ENCODE assay signal across 19 mouse cellular contexts in genomic region chr11:112924577-112924976, GRCm38 (mm10).
DNase-seq lines count a peak whose midpoint lies in the region; ATAC-seq lines count a peak whose summit lies in the region.
"Had no signal": no experiment of that assay in that cellular context is flagged by ENCODE, and none has a peak within 500 bp of the region (broad histone marks: within the 10 kb centered on the region; RNA-seq: fewer than 3 reads in every experiment).

No protein-coding gene starts in this region.

- H3K9ac ChIP-seq in forebrain, embryonic 14.5 days (ENCODE audit: low read length): no peak overlapping the region
- H3K9ac ChIP-seq in forebrain, embryonic 15.5 days (replicated peaks): no peak overlapping the region
- H3K9ac ChIP-seq: embryonic facial prominence, embryonic 12.5 days; heart, embryonic 15.5 days; hindbrain, embryonic 13.5 days; intestine, embryonic 15.5 days had no signal

- DNase-seq in forebrain, embryonic 14.5 days (ENCODE audit: low spot score): no peak
- DNase-seq in embryonic facial prominence, embryonic 10.5 days (ENCODE audit: low spot score): no peak
- no peak for DNase-seq in limb, embryonic 10.5 days (ENCODE audit: low spot score)
- DNase-seq in cerebellum, adult 18-20 months: no peak
- DNase-seq in left cerebral cortex, adult 9 months (ENCODE audit: low spot score in 2 of 2): no peak
- DNase-seq: adrenal gland, adult 2 months; adrenal gland, postnatal 25 days; cerebellum, adult 8-10 months; gastrocnemius, adult 2 months; gastrocnemius, postnatal 36 days; heart, adult 18-20 months; heart, postnatal 14 days had no signal

- no peak overlapping the region for H3K27ac ChIP-seq in forebrain, embryonic 14.5 days (ENCODE audit: low read depth, low read length)
- H3K27ac ChIP-seq in forebrain, embryonic 15.5 days (replicated peaks): no peak overlapping the region
- 0 out of 2 replicates have a peak overlapping the region, but pooled peaks have one; percentile 14 for H3K27ac ChIP-seq in embryonic facial prominence, embryonic 10.5 days (replicated peaks)
- peak overlapping the region; percentile 66 for H3K27ac ChIP-seq in limb, embryonic 10.5 days
- H3K27ac ChIP-seq: embryonic facial prominence, embryonic 12.5 days; gastrocnemius, adult 2 months; heart, embryonic 10.5 days; heart, embryonic 15.5 days; hindbrain, embryonic 13.5 days; intestine, embryonic 15.5 days had no signal

- H3K9me3 ChIP-seq in forebrain, embryonic 14.5 days (replicated peaks; ENCODE audit: control insufficient read depth, low read length): no peaks in the 10 kb centered on the region
- H3K9me3 ChIP-seq in forebrain, embryonic 15.5 days: no peaks in the 10 kb centered on the region
- peaks cover 3% of the 10 kb centered on the region; the same call in 1 of the 2 replicates for H3K9me3 ChIP-seq in embryonic facial prominence, embryonic 10.5 days
- H3K9me3 ChIP-seq in limb, embryonic 10.5 days (replicated peaks): no peaks in the 10 kb centered on the region
- H3K9me3 ChIP-seq: embryonic facial prominence, embryonic 12.5 days; heart, embryonic 10.5 days; heart, embryonic 15.5 days; hindbrain, embryonic 13.5 days; intestine, embryonic 15.5 days had no signal

- peaks cover 6% of the 10 kb centered on the region; the same call in 1 of the 2 replicates for H3K4me1 ChIP-seq in forebrain, embryonic 14.5 days (ENCODE audit: control insufficient read depth, insufficient read depth, low read length)
- peaks cover 21% of the 10 kb centered on the region for H3K4me1 ChIP-seq in forebrain, embryonic 15.5 days
- H3K4me1 ChIP-seq in embryonic facial prominence, embryonic 10.5 days: peaks cover 14% of the 10 kb centered on the region
- peaks cover 14% of the 10 kb centered on the region for H3K4me1 ChIP-seq in limb, embryonic 10.5 days
- H3K4me1 ChIP-seq: heart, embryonic 10.5 days; heart, embryonic 15.5 days had no signal

- no peak overlapping the region for H3K4me3 ChIP-seq in forebrain, embryonic 14.5 days (ENCODE audit: low read depth, low read length)
- H3K4me3 ChIP-seq in forebrain, embryonic 15.5 days: no peak overlapping the region
- H3K4me3 ChIP-seq in embryonic facial prominence, embryonic 10.5 days: no peak overlapping the region
- H3K4me3 ChIP-seq in limb, embryonic 10.5 days: no peak overlapping the region
- H3K4me3 ChIP-seq: embryonic facial prominence, embryonic 12.5 days; gastrocnemius, adult 2 months; heart, embryonic 10.5 days; heart, embryonic 15.5 days; hindbrain, embryonic 13.5 days; intestine, embryonic 15.5 days had no signal

- peak overlapping the region; percentile 8; the same call in 1 of the 2 replicates for H3K4me2 ChIP-seq in forebrain, embryonic 14.5 days (ENCODE audit: low read length)
- H3K4me2 ChIP-seq in forebrain, embryonic 15.5 days (replicated peaks): no peak overlapping the region
- H3K4me2 ChIP-seq: embryonic facial prominence, embryonic 12.5 days; heart, embryonic 15.5 days; hindbrain, embryonic 13.5 days; intestine, embryonic 15.5 days had no signal

- H3K27me3 ChIP-seq in forebrain, embryonic 14.5 days (replicated peaks; ENCODE audit: control insufficient read depth, insufficient read depth, low read length): no peaks in the 10 kb centered on the region
- H3K27me3 ChIP-seq in forebrain, embryonic 15.5 days: no peaks in the 10 kb centered on the region
- H3K27me3 ChIP-seq in embryonic facial prominence, embryonic 10.5 days (replicated peaks; ENCODE audit: low read depth, poor library complexity, severe bottlenecking): no peaks in the 10 kb centered on the region
- no peaks in the 10 kb centered on the region for H3K27me3 ChIP-seq in limb, embryonic 10.5 days (ENCODE audit: low read depth, poor library complexity, severe bottlenecking)
- H3K27me3 ChIP-seq: CH12.LX; hindbrain, embryonic 13.5 days; intestine, embryonic 15.5 days had no signal

- H3K36me3 ChIP-seq in forebrain, embryonic 14.5 days (ENCODE audit: control insufficient read depth, insufficient read depth, low read length): no peaks in the 10 kb centered on the region
- H3K36me3 ChIP-seq in forebrain, embryonic 15.5 days: no peaks in the 10 kb centered on the region
- no peaks in the 10 kb centered on the region for H3K36me3 ChIP-seq in embryonic facial prominence, embryonic 10.5 days (replicated peaks)
- no peaks in the 10 kb centered on the region for H3K36me3 ChIP-seq in limb, embryonic 10.5 days
- H3K36me3 ChIP-seq: embryonic facial prominence, embryonic 12.5 days; heart, embryonic 10.5 days; heart, embryonic 15.5 days; hindbrain, embryonic 13.5 days; intestine, embryonic 15.5 days had no signal

- 66% methylated on average over 1 of the region's 1 CpGs for WGBS in forebrain, embryonic 14.5 days
- WGBS in forebrain, embryonic 15.5 days: 64% methylated on average over 1 of the region's 1 CpGs
- 82% methylated on average over 1 of the region's 1 CpGs for WGBS in embryonic facial prominence, embryonic 10.5 days
- WGBS in limb, embryonic 10.5 days: 78% methylated on average over 1 of the region's 1 CpGs

- no peak for ATAC-seq in forebrain, embryonic 14.5 days
- no peak for ATAC-seq in forebrain, embryonic 15.5 days (replicated peaks)
- ATAC-seq: intestine, embryonic 15.5 days had no signal

Comparison
In these comparisons a context has a peak if more than half of its experiments do, and no peak if none do; other contexts are left out.
1. H3K27ac ChIP-seq: peak in embryonic facial prominence, embryonic 10.5 days (single experiment) and limb, embryonic 10.5 days (single experiment); none in forebrain, embryonic 14.5 days (single experiment) and forebrain, embryonic 15.5 days (single experiment).